In genomic region chr6:119543456-119543802, GRCm38 (mm10) we compare ENCODE assay signal across 8 mouse cellular contexts. TPM values are rescaled to one million over a fixed set of nuclear protein-coding genes. Genes with fewer than 3 reads are reported as not detected.
DNase-seq lines count a peak whose midpoint lies in the region; ATAC-seq lines count a peak whose summit lies in the region.

No protein-coding gene starts in this region.

- H3K9me3 ChIP-seq in kidney, embryonic 16.5 days (ENCODE audit: low read length) = no peaks in the 10 kb centered on the region
- no peaks in the 10 kb centered on the region for H3K9me3 ChIP-seq in forebrain, embryonic 14.5 days (replicated peaks; ENCODE audit: control insufficient read depth, low read length)
- H3K9me3 ChIP-seq in limb, embryonic 10.5 days (replicated peaks) = 0 out of 2 replicates have a peak, but pooled peaks cover 2% of the 10 kb centered on the region
- H3K9me3 ChIP-seq in neural tube, embryonic 11.5 days (ENCODE audit: control insufficient read depth, low read length) = no peaks in the 10 kb centered on the region

- peak overlapping the region; percentile 98 for H3K4me2 ChIP-seq in kidney, embryonic 16.5 days (replicated peaks; ENCODE audit: low read depth, low read length)
- H3K4me2 ChIP-seq in forebrain, embryonic 14.5 days (ENCODE audit: low read length) = peak overlapping the region; percentile 94
- peak overlapping the region; percentile 69 for H3K4me2 ChIP-seq in neural tube, embryonic 11.5 days (ENCODE audit: low read depth)

- peaks cover 14% of the 10 kb centered on the region for H3K4me1 ChIP-seq in kidney, embryonic 16.5 days (ENCODE audit: insufficient read depth, low read length)
- no peaks in the 10 kb centered on the region for H3K4me1 ChIP-seq in forebrain, embryonic 14.5 days (ENCODE audit: control insufficient read depth, insufficient read depth, low read length)
- peaks cover 49% of the 10 kb centered on the region for H3K4me1 ChIP-seq in limb, embryonic 10.5 days
- H3K4me1 ChIP-seq in neural tube, embryonic 11.5 days (ENCODE audit: control insufficient read depth, insufficient read depth, low read length) = no peaks in the 10 kb centered on the region

- peak overlapping the region; percentile 82 for H3K9ac ChIP-seq in kidney, embryonic 16.5 days (replicated peaks; ENCODE audit: low read length)
- peak overlapping the region; percentile 74 for H3K9ac ChIP-seq in forebrain, embryonic 14.5 days (ENCODE audit: low read length)
- H3K9ac ChIP-seq in neural tube, embryonic 11.5 days (ENCODE audit: low read length) = peak overlapping the region; percentile 76

- intact Hi-C loops in left cerebral cortex, postnatal 14 days (cut with DNase I) = no loop called here

- ATAC-seq in kidney, embryonic 16.5 days (ENCODE audit: low FRiP score, low TSS enrichment) = 0 out of 2 replicates have a peak, but pooled peaks have one; percentile 24
- ATAC-seq in forebrain, embryonic 14.5 days = peak; percentile 50
- ATAC-seq in neural tube, embryonic 11.5 days (ENCODE audit: insufficient read depth, low FRiP score, low TSS enrichment) = peak; percentile 29; the same call in 1 of the 2 replicates

- H3K36me3 ChIP-seq in kidney, embryonic 16.5 days (ENCODE audit: insufficient read depth, low read length) = no peaks in the 10 kb centered on the region
- H3K36me3 ChIP-seq in forebrain, embryonic 14.5 days (ENCODE audit: control insufficient read depth, insufficient read depth, low read length) = no peaks in the 10 kb centered on the region
- peaks cover 5% of the 10 kb centered on the region; the same call in 1 of the 2 replicates for H3K36me3 ChIP-seq in limb, embryonic 10.5 days
- no peaks in the 10 kb centered on the region for H3K36me3 ChIP-seq in neural tube, embryonic 11.5 days (ENCODE audit: control insufficient read depth, insufficient read depth, low read length)

- peaks cover 10% of the 10 kb centered on the region for H3K27me3 ChIP-seq in kidney, embryonic 16.5 days (ENCODE audit: insufficient read depth, low read length)
- H3K27me3 ChIP-seq in forebrain, embryonic 14.5 days (replicated peaks; ENCODE audit: control insufficient read depth, insufficient read depth, low read length) = peaks cover 4% of the 10 kb centered on the region; the same call in 1 of the 2 replicates
- H3K27me3 ChIP-seq in limb, embryonic 10.5 days (ENCODE audit: low read depth, poor library complexity, severe bottlenecking) = peaks cover 30% of the 10 kb centered on the region
- peaks cover 7% of the 10 kb centered on the region; the same call in 1 of the 2 replicates for H3K27me3 ChIP-seq in neural tube, embryonic 11.5 days (ENCODE audit: control insufficient read depth, insufficient read depth, low read length)

- no peak for DNase-seq in kidney, adult 8-10 months
- DNase-seq in WW6 (ENCODE audit: low read depth, low spot score) = peak; percentile 34
- peak; percentile 23 for DNase-seq in forebrain, embryonic 14.5 days (ENCODE audit: low spot score)
- DNase-seq in limb, embryonic 10.5 days (ENCODE audit: low spot score) = no peak
- DNase-seq in neural tube, embryonic 11.5 days (ENCODE audit: low spot score) = no peak
- no peak for DNase-seq in left cerebral cortex, postnatal 14 days (ENCODE audit: low spot score in 2 of 2)
- DNase-seq in gastrocnemius, postnatal 25 days = no peak

- no peak overlapping the region for H3K27ac ChIP-seq in kidney, embryonic 16.5 days (ENCODE audit: low read length)
- H3K27ac ChIP-seq in forebrain, embryonic 14.5 days (ENCODE audit: low read depth, low read length) = no peak overlapping the region
- H3K27ac ChIP-seq in limb, embryonic 10.5 days = peak overlapping the region; percentile 98
- H3K27ac ChIP-seq in neural tube, embryonic 11.5 days (ENCODE audit: low read depth, low read length) = no peak overlapping the region

- WGBS in kidney, embryonic 16.5 days = under 1% methylated on average over 29 of the region's 30 CpGs
- 0% methylated on average over 23 of the region's 30 CpGs for WGBS in forebrain, embryonic 14.5 days
- WGBS in limb, embryonic 10.5 days = 1% methylated on average over 30 of the region's 30 CpGs
- WGBS in neural tube, embryonic 11.5 days = under 1% methylated on average over 30 of the region's 30 CpGs

- peak overlapping the region; percentile 73 for H3K4me3 ChIP-seq in kidney, embryonic 16.5 days (ENCODE audit: low read length)
- H3K4me3 ChIP-seq in forebrain, embryonic 14.5 days (ENCODE audit: low read depth, low read length) = peak overlapping the region; percentile 69
- H3K4me3 ChIP-seq in limb, embryonic 10.5 days = peak overlapping the region; percentile 91
- H3K4me3 ChIP-seq in neural tube, embryonic 11.5 days (ENCODE audit: low read depth, low read length) = peak overlapping the region; percentile 76

RNA-seq across cellular contexts. Expression of gene Wnt5b, which starts 0.7 kb away (rescaled TPM):
- polyA plus RNA-seq in kidney, embryonic 16.5 days (2015; fragmentation: Nextera tagmentation; extraction: Ambion mirVana) = 9.6 and 10.1 TPM in 2 replicates
- 3.0 and 3.4 TPM in 2 replicates for polyA plus RNA-seq in forebrain, embryonic 14.5 days (2014; fragmentation: Nextera tagmentation; extraction: Ambion mirVana)
- polyA plus RNA-seq in limb, embryonic 10.5 days (2016; fragmentation: Nextera tagmentation; extraction: Ambion mirVana) = 17.6 and 18.5 TPM in 2 replicates
- polyA plus RNA-seq in neural tube, embryonic 11.5 days (2014; fragmentation: Nextera tagmentation; extraction: Ambion mirVana) = 7.3 TPM in 2 replicates
- total RNA-seq in left cerebral cortex, postnatal 14 days (2021) = 1 to 10 TPM; 1.4 to 1.5 TPM
- 1 to 10 TPM in 1 of 2 experiments, under 1 TPM in 1; 0.88 to 1.1 TPM for total RNA-seq in gastrocnemius, postnatal 25 days (2021)

Comparison
In these comparisons a context has a peak if more than half of its experiments do, and no peak if none do; other contexts are left out.
1. DNase-seq: peak in WW6 (single experiment) and forebrain, embryonic 14.5 days (single experiment); none in kidney, adult 8-10 months (0 of 2), limb, embryonic 10.5 days (single experiment), neural tube, embryonic 11.5 days (single experiment), left cerebral cortex, postnatal 14 days (0 of 2) and gastrocnemius, postnatal 25 days (single experiment).
2. Peak in every context shown above with its lines, with median percentiles within 50 percentile points of each other: ATAC-seq, H3K4me2 ChIP-seq, H3K4me3 ChIP-seq and H3K9ac ChIP-seq.